In the genomic region with DNA sequence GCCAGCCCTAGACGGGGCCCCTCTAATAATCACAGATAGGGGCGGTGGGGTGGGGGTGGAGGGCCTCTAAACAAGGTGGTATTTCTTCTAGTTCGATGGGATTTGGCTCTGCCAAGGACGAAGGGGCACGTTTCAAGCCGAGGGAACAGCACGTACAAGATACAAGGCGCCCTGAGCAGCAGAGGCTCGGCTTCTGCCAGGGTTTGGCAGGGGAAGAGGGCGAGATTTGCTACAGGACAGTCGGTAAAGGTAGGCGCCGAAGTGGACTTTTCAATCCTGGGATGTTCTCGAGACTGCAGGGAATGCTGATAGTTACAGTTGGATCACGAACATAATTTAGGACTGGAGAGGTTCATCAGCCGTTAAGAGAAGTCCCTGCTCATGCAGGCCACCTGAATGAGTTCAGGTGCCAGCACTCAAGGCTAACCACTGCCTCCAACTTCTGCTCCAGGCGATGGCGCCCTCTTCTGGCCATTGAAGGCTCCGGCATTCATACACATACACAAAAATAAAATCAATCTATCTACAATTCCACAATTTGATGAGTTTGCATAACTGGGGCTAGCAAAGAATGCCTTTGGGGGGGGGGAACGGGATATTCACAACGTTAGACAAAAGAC, we compare ENCODE assay signal across 8 mouse cellular contexts. TPM values are rescaled to one million over a fixed set of nuclear protein-coding genes. Genes with fewer than 3 reads are reported as not detected.
DNase-seq lines count a peak whose midpoint lies in the region; ATAC-seq lines count a peak whose summit lies in the region.

No protein-coding gene starts in this region.

- H3K36me3 ChIP-seq in heart, embryonic 12.5 days, result peaks cover 22% of the 10 kb centered on the region

- H3K9me3 ChIP-seq in heart, embryonic 12.5 days (replicated peaks), result no peaks in the 10 kb centered on the region

- H3K27me3 ChIP-seq in heart, embryonic 12.5 days (replicated peaks), result no peaks in the 10 kb centered on the region

- H3K4me3 ChIP-seq in heart, embryonic 12.5 days, result peak overlapping the region; percentile 98

- DNase-seq in B cell, adult 2 months, result peak; percentile 88 to 89
- peak; percentile 78 for DNase-seq in T-cell, adult 2 months (ENCODE audit: low spot score)
- peak; percentile 68 for DNase-seq in embryo, embryonic 9.5 days (ENCODE audit: extremely low spot score)
- peak; percentile 83 for DNase-seq in kidney, postnatal 10 days
- peak; percentile 69 to 87 for DNase-seq in spleen, postnatal 10 days (ENCODE audit: low spot score in 2 of 2)
- DNase-seq in right cerebral cortex, postnatal 25 days, result no peak

- H3K4me2 ChIP-seq in heart, embryonic 12.5 days, result peak overlapping the region; percentile 99

- peaks cover 48% of the 10 kb centered on the region for H3K4me1 ChIP-seq in heart, embryonic 12.5 days (replicated peaks)

- ATAC-seq in heart, embryonic 12.5 days (ENCODE audit: insufficient number of reproducible peaks, low FRiP score), result no peak
- peak; percentile 16 for ATAC-seq in megakaryocyte, adult 5-6 weeks (ENCODE audit: poor library complexity, severe bottlenecking)

- H3K27ac ChIP-seq in heart, embryonic 12.5 days (ENCODE audit: poor library complexity, severe bottlenecking), result peak overlapping the region; percentile 100

- peak overlapping the region; percentile 50 for H3K9ac ChIP-seq in heart, embryonic 12.5 days

- WGBS in heart, embryonic 12.5 days, result 5% methylated on average over 21 of the region's 21 CpGs

RNA-seq across cellular contexts. Expression of gene Ctdsp1, which starts 0.9 kb away (rescaled TPM):
- 54.5 and 55.9 TPM in 2 replicates for polyA plus RNA-seq in heart, embryonic 12.5 days (2016; fragmentation: Nextera tagmentation; extraction: Ambion mirVana)
- 130 and 145 TPM in 2 replicates for total RNA-seq in megakaryocyte, adult 5-6 weeks (2015)
- total RNA-seq in megakaryocyte, adult 5-6 weeks (2017), result 53.2 and 61.1 TPM in 2 replicates

RNA-seq across cellular contexts. Expression of gene Slc11a1, which starts 15.4 kb away (rescaled TPM):
- polyA plus RNA-seq in heart, embryonic 12.5 days (2016; fragmentation: Nextera tagmentation; extraction: Ambion mirVana), result 1.3 and 1.5 TPM in 2 replicates
- total RNA-seq in megakaryocyte, adult 5-6 weeks (2015), result 54.7 and 60.8 TPM in 2 replicates
- 46.2 and 48.1 TPM in 2 replicates for total RNA-seq in megakaryocyte, adult 5-6 weeks (2017)

RNA-seq across cellular contexts. Expression of gene Vil1, which starts 18.8 kb away (rescaled TPM):
- 0.27 and 0.28 TPM in 2 replicates for polyA plus RNA-seq in heart, embryonic 12.5 days (2016; fragmentation: Nextera tagmentation; extraction: Ambion mirVana)
- not detected in 2 replicates for total RNA-seq in megakaryocyte, adult 5-6 weeks (2015)
- not detected in 2 replicates for total RNA-seq in megakaryocyte, adult 5-6 weeks (2017)

RNA-seq across cellular contexts. Expression of gene Catip, which starts 28.5 kb away (rescaled TPM):
- 0.46 TPM in 2 replicates for polyA plus RNA-seq in heart, embryonic 12.5 days (2016; fragmentation: Nextera tagmentation; extraction: Ambion mirVana)
- total RNA-seq in megakaryocyte, adult 5-6 weeks (2015), result 0.07 TPM in 1 of 2 replicates, not detected in the other
- total RNA-seq in megakaryocyte, adult 5-6 weeks (2017), result 0.26 TPM in 1 of 2 replicates, not detected in the other
